Mouse (Mus musculus): ENCODE data around the gene Zbtb37. TPM values are rescaled to one million over a fixed set of nuclear protein-coding genes. Genes with fewer than 3 reads are reported as not detected.
A peak's percentile ranks its signal among the peaks of the same experiment; 100 is the strongest.
"Not testable (repeated sequence)": the region's sequence is repeated elsewhere in the genome, so short reads cannot be mapped to it uniquely, and the experiment has no call there.

Gene Zbtb37
- total RNA-seq, 2 experiments from 2014 or later, result 2.5 to 4.8 TPM

DNA sequence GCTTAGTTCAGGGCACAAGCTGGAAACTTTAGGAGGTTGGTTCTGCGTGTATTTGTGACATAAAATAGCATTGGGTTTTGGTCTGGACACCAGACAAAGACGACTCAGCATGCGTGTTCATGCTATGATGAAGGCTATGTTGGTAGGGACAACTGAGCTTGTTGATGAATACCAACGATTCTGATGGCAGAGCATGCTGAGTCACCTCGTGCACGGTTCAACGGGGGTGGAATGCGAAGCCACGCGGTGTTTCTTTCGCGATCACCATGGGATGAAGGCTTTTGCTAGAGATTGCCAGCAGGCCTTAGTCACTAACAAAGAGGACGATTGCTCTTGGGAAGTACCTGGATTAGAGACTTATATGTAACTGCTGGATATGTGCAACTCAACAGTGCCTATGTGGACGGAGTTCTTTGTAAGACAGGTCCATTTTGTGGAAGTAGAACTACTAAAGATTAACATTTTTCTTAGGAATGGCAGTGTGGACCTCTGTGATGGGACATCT, 684 bp upstream of the Zbtb37 start:
- ATAC-seq (replicated peaks; ENCODE audit: low FRiP score, poor library complexity, severe bottlenecking), result peak; percentile 64

DNA sequence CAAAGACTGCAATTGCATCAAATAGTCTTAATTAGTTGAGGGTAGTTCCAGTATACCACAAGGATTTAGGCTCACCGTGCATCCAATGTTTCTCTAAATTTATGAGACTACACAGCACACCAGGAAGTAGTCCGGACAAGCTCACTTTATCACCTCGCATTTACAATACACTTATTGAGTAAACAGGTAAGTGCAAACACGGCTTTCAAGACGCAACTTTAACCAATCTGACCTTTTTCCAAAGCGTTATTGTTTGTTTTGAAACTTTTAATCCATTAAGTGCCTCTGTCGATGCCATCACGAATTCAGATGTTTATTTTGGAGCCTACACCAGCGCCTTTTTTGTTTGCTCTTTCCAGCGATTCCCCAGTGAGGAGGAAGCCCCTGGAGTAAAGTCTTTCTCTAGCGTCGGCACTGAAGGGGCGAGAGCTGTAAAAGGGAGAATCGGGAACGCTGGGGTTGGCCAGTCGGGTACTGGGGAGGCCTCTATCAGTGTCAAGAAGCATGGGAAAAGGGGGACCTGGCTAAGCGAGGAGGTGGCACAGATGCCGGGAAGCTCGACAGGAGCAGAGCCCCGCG, 704 bp downstream of the Zbtb37 start:
- ATAC-seq (replicated peaks; ENCODE audit: low FRiP score, poor library complexity, severe bottlenecking), result no peak

DNA sequence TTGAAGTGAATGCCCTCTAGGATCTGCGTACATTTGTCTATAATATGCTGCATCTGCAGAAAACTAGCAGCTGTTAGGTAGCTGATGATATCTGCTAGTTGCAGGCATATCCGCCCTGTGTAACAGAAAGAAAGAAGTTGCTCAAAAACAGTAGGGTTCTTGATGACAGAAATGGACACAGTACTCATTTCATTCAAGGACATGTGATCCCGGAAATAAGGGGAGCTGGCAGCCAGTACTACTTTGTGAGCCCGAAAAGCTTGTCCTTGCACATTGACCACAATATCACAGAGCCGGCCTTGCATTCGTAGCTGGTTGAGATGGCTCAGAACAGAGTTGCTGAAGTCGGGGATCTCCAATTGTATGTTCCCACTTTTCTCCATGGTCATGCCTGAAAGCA, 2.3 kb downstream of the Zbtb37 start:
- no peak for ATAC-seq (replicated peaks; ENCODE audit: low FRiP score, poor library complexity, severe bottlenecking)

DNA sequence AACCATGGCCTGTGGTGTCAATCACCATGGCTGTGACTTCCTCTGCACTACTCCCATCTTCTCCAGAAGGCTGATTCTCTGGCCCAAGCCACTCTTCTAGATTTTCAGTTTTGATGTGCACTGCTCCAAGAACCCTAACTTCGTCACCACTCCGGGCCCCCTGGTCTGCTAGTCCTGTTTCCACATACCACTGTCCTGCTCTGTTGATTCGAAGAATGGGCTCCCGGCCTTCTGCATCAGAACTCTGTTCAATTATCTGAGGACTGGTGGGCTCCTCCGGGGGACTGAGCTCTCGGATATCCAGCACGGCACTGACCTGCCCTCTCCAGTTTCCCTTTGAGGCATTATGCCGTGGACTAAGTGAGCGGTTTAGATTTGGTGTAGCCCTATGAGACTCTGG, 2.8 kb downstream of the Zbtb37 start:
- ATAC-seq (replicated peaks; ENCODE audit: low FRiP score, poor library complexity, severe bottlenecking), result no peak

DNA sequence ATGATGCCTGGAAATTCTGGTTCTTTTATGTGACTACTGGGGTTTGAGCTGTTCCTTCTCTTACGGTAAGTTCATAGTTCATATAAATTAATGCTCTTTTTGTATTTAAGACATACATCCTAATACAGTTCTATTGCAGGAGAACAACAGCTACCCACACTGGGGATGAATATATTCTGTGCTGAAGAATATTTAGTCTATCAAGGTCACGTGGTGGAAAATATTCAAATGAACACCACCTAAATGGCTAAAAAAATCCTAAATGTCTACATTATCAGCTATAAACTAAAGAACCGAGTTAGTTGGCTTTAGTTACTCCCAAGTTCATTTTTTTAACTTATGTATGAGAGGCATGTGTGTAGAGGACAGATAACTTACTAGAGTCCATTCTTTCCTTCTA, 4.6 kb downstream of the Zbtb37 start:
- no peak for ATAC-seq (replicated peaks; ENCODE audit: low FRiP score, poor library complexity, severe bottlenecking)

DNA sequence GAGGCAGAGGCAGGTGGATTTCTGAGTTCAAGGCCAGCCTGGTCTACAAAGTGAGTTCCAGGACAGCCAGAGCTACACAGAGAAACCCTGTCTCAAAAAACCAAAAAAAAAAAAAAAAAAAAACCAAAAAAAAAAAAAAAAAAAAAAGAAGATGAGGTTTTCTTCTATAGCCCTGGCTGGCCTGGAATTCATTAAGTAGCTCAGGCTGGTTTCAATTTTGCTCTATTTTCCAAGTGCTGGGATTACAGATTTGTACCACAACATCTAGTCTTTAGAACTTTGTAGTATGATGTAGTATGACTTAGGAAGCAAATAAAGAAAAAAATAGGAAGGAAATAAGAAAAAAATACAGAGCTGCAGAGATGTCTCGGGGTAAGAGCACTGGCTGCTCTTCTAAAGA, 6.2 kb downstream of the Zbtb37 start:
- ATAC-seq (replicated peaks; ENCODE audit: low FRiP score, poor library complexity, severe bottlenecking), result not testable (repeated sequence)

DNA sequence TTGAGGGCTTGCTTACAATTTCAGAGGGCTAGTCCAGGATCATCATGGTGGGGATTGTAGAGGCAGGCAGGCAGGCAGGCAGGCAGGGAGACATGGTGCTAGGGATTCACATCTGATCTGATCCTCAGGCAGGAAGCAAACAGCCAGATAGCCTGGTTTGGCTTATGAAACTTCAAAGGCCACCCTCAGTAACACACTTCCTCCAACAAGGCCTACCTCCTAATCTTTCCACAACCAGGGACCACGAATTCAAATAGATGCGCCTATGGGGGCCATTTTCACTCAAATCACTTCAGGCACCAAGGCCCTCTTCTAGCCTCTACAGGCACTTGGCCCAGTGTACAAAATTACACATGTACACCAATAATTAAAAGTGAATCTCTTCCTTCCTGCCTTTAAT, 7.5 kb downstream of the Zbtb37 start:
- no peak for ATAC-seq (replicated peaks; ENCODE audit: low FRiP score, poor library complexity, severe bottlenecking)

DNA sequence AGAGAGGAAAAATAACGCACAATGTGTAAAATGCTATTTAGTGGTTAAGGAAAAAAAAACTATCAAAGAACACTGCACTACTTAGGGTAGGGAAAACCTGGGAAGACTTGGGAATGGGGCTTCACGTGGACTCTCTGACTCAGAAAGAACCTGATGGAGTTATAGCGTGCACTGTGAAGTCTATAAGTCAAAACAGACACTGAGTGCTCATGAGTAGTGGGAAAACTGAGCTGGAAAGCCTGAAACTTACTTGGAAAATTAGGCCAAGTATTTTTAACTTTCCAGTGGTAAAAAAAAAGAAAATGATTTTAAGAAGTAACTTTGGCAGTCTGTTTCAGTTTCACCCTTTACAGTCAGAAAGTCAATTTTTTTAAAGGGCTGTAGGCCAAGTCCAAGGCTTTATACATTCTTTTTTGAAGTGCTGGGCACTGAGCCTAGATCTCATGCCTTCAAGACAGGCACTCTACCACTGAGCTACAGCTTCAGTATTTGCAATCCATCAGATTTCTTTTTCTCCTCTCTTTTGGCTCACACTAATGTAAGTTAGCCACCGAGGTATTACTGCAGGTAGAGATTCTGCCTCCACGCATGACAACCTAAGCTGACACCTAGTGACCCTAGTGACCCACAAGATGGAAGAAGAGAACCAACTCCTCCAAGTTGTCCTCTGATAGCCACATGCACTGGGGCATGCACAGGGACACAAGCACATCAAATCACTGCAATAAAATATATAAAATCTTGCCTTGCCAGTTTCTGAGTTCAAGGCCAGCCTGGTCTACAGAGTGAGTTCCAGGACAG, 9.0 kb downstream of the Zbtb37 start:
- ATAC-seq (replicated peaks; ENCODE audit: low FRiP score, poor library complexity, severe bottlenecking), result no peak

DNA sequence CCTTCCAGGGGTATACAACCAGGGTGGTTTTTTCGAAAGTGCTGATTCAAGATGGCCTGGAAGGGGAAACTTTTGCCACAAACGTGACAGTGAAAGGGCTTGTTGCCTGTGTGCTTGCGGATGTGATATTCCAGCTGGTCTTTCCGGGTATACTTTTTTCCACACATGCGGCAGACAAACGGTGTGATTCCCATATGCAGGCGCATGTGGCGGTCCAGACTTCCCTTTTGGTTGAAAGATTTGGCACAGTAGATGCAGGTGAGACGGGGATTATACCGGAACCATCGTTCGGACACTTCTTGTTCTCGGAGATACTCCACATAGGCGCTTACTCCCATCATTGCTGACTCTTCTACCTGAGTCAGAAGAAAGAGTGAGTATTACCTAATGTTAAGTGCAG, 14.6 kb downstream of the Zbtb37 start:
- no peak for ATAC-seq (replicated peaks; ENCODE audit: low FRiP score, poor library complexity, severe bottlenecking)

DNA sequence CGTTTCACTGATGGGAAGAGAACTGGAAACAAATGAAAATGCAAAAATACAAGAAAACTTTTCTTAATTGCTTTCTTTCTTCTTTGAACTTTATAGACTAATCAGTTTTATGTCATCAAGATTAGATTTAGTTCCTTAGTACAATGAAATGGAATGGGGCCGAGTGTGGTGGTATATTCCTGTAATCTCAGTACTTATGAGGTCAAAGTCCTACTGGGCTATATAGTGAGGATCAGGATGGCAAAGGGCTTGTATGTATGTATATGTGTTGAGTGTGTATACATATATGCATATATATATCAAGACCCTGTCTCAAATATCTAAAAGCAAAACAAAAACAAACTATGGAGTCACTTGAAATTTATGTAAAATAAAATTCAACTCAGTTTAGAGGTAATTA, 18.3 kb downstream of the Zbtb37 start:
- ATAC-seq (replicated peaks; ENCODE audit: low FRiP score, poor library complexity, severe bottlenecking), result no peak

DNA sequence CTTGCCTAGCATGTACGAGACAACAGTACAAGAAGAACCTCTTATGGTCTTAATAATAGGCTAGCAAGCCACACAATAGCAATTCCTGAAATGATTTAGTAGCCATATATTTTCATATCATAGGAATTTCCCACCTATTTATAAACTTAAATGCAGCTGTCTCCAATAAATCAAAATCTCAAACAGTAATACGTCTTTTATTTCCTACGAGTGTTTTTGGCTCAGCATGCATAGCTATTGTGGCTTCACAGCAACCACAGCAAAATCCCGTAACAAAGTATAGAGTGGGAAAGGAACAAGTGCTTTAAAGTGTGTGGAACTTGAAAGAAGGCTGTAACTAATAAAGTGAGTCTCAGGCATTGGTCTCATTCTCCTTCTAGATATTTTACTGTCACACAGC, 24.2 kb downstream of the Zbtb37 start:
- ATAC-seq (replicated peaks; ENCODE audit: low FRiP score, poor library complexity, severe bottlenecking), result no peak

DNA sequence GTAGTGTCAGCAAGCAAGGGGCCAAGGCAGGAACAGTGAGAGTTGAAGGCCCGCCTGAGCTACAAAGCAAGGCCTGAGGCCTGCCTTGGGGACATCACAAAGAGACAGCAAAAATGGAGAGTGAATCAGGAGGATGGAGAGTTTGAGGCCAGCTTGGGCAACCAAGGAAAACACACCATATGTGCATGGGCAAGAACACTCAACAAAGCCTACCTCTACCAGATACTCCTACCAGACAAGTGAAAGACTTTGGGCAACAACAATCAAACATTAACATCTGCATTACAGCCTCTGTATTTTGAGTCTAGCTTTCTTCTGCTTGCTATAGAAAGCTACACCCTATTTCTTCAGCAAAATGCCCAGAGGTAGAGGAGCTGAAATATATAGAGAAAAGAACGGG, 26.6 kb downstream of the Zbtb37 start:
- no peak for ATAC-seq (replicated peaks; ENCODE audit: low FRiP score, poor library complexity, severe bottlenecking)

DNA sequence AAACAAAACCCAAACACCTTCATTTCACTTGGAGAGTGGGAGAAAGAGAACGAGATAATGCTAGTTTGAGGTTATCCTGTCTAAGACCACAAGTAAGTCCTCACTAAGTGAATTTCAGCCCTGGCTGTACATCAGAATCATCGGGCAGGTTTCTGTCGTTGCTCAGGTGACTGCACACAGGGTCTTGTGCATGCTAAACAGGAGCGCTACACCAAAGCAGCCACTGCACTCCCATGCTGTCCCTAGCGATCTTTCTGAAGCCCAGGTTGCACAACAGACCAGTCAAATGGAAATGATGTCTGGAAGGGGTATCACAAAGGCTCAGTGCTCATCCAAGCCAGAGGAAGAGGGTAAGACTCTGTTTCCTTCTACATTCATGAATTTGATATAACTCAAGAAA, 28.2 kb downstream of the Zbtb37 start:
- no peak for ATAC-seq (replicated peaks; ENCODE audit: low FRiP score, poor library complexity, severe bottlenecking)

DNA sequence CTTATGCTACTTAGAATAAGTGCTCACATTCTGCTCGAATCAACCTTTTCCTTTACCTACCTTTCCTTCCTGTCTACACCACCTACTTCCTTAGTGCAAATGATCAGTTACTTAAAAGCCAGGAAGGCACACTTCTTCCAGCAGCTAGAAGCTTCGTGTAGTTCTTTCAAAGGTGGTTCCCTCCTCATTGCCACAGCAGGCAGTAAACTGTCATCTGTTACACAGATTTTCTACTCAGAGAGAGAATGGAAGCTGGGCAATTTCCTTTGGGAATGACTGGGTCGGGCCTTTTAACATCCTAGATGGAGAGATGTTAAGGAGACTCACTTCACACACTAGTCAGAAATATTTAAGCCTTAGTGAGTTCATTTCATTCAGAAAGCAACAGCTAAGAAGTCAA, 29.1 kb downstream of the Zbtb37 start:
- ATAC-seq (replicated peaks; ENCODE audit: low FRiP score, poor library complexity, severe bottlenecking), result no peak

DNA sequence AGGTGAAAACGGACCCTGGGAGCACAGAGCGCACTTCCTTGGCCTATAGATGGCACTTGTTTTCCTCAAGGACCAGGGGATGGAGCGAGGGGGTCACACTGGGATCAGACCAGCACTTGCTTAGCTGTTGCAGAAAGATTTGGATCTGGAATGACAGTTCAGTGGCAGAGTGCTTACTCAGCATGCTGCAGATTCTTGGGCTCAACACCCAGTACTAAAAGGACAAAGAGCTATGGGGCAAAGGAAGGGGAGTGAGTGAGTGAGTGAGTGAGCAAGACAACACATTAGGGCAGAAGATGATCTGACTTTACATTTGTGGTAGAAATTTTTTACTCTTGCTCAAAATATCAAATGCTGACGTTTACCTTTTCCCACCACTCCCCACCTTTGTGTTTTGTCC, 29.7 kb downstream of the Zbtb37 start:
- no peak for ATAC-seq (replicated peaks; ENCODE audit: low FRiP score, poor library complexity, severe bottlenecking)

DNA sequence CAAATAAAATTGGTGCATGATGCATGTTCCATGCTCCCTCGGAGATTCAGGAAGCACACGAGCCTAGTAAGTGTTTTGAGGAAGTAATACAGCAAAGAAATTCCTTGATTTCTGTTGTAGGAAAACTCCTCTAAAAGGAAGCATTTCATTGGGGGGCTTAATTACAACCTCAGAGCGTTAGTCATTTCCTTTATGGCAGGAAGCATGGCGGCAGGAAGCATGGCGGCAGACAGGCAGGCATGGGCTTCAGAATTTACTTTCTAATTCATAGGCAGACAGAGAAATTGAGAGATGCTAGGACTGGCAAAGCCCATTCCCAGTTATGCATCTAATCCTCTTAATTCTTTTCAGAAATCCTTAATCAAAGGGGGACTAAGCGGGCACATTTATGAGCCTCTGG, 40.8 kb downstream of the Zbtb37 start:
- ATAC-seq (replicated peaks; ENCODE audit: low FRiP score, poor library complexity, severe bottlenecking), result no peak

DNA sequence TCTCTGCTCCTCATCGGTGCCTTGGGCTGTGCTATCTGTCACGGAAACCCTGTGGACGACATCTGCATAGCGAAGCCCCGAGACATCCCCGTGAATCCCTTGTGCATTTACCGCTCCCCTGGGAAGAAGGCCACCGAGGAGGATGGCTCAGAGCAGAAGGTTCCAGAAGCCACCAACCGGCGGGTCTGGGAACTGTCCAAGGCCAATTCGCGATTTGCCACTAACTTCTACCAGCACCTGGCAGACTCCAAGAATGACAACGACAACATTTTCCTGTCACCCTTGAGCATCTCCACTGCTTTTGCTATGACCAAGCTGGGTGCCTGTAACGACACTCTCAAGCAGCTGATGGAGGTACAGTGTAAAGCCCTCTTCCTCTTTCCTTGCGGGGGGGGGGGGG, 45.3 kb downstream of the Zbtb37 start:
- ATAC-seq (replicated peaks; ENCODE audit: low FRiP score, poor library complexity, severe bottlenecking), result no peak

DNA sequence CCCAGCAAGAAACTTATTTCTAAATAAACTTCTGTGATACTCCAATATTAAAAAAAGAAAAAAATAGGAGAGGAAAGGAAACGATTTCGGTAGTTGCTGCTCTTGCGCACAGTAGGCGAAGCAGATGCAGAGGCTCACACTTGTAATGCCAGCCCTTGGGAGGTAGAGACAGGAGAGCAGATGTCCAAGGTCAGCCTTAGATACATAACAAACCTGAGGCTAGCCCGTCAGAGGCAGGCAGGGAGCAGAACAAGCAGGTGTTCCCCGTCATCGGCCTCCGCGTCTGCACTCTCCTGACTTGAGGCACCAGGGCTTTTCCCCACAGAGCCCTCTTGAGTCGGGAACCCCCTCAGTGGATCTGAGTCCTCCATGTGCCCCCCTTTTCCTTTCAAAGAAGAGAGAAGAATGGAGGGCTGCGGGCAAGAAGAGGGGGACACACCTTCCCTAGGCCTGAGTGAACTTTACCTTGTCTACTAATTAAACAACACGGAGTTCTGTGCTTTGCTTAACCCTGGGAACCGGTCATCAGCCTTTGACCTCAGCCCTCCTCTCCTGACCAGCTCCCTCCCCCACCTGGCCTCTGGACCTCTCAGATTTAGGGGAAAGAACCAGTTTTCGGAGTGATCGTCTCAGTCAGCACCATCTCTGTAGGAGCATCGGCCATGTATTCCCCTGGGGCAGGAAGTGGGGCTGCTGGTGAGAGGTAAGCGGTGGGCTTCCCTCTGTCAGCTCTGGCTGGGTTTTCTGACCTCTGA, 47.6 kb downstream of the Zbtb37 start:
- ATAC-seq (replicated peaks; ENCODE audit: low FRiP score, poor library complexity, severe bottlenecking), result no peak

DNA sequence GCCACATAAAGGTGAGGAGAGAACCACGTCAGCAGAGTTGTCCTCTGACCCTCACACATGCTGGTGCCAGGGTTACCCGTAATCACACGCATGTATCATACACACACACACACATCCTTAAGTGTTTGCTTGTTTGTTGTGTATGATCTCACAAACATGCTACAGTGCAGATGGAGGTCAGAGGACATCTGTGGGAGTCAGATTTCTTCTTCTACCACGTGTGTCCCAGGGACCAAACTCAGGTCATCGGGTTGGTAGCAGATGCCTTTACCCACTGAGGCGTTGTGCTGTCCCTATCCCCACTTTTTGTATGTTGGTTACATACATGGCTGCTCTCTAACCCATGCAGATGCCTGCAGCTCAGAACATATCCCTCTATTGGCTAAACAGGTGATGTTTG, 49.2 kb downstream of the Zbtb37 start:
- no peak for ATAC-seq (replicated peaks; ENCODE audit: low FRiP score, poor library complexity, severe bottlenecking)

DNA sequence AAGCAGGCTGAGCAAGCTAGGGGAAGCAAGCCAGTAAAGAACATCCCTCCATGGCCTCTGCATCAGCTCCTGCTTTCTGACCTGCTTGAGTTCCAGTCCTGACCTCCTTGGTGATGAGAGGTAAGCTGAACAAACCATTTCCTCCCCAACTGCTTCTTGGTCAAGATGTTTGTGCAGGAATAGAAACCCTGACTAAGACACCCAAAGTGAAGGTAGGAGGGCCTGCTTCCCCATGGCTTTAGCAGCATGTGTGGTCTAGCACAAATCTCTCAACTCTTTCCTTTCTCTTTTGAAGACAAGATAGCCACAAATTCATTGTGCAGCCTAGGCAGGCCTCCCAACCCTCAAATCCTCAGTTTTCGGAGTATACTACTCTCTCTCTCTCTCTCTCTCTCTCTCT, 49.9 kb downstream of the Zbtb37 start:
- ATAC-seq (replicated peaks; ENCODE audit: low FRiP score, poor library complexity, severe bottlenecking), result not testable (repeated sequence)

DNA sequence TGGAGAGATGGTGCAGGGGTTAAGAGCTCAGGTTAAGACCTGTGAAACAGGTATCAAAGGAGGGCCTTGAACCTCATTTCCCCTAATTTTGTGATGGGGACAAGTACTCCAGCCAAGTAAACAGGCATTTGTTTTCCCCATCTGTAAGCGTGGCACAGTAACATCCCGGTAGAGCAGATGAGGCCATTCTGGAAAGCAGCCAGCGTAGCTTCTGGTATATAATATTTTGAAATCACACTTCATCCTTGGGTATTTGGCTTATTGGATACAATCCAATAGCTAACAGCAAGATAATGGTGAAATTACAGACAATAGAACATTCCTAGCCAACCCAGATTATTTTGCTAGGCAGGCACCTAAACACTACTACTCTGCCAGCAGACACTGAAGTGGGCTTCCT, 51.8 kb downstream of the Zbtb37 start:
- ATAC-seq (replicated peaks; ENCODE audit: low FRiP score, poor library complexity, severe bottlenecking), result no peak

Data from erythroid progenitor cell, adult 5-6 weeks (primary cell).